Mouse (Mus musculus) heart, embryonic 16.5 days (tissue): ENCODE data around the gene Slc7a5. TPM values are rescaled to one million over a fixed set of nuclear protein-coding genes. Genes with fewer than 3 reads are reported as not detected.

Experiments used
- ATAC-seq: fragments of 200-750 bp; cut with Nextera tagmentation; replicated peaks from 2 replicates; pipeline ENCODE4 v1.8.0; 2017; ENCODE audit warnings: moderate number of reproducible peaks; ENCODE audit not compliant: insufficient read depth, low FRiP score; ENCODE audit errors: extremely low read depth
- H3K27ac ChIP-seq: fragments of 300-500 bp; sonication (generic); 2 replicates; pipeline ENCODE4 v1.5.1; 2014; ENCODE audit warnings: mild to moderate bottlenecking, low read length, control low read depth, moderate library complexity
- H3K27me3 ChIP-seq: fragments of 300-500 bp; sonication (generic); 2 replicates; pipeline ENCODE4 v1.6.1; 2014; ENCODE audit warnings: low read length, mixed read lengths; ENCODE audit not compliant: control insufficient read depth, insufficient read depth
- H3K36me3 ChIP-seq: fragments of 300-500 bp; sonication (generic); 2 replicates; pipeline ENCODE4 v1.6.1; 2014; ENCODE audit not compliant: control insufficient read depth, insufficient read depth
- H3K4me1 ChIP-seq: fragments of 300-500 bp; sonication (generic); 2 replicates; pipeline ENCODE4 v1.6.1; 2014; ENCODE audit warnings: low read length, mixed read lengths; ENCODE audit not compliant: control insufficient read depth, insufficient read depth
- H3K4me2 ChIP-seq: fragments of 300-500 bp; sonication (generic); 2 replicates; pipeline ENCODE4 v1.6.1; 2014; ENCODE audit warnings: low read depth, mild to moderate bottlenecking, control low read depth, low read length
- H3K4me3 ChIP-seq: fragments of 300-500 bp; sonication (generic); 2 replicates; pipeline ENCODE4 v1.5.1; 2014; ENCODE audit warnings: mild to moderate bottlenecking, control low read depth, low read length
- H3K9ac ChIP-seq: fragments of 300-500 bp; sonication (generic); 2 replicates; pipeline ENCODE4 v1.6.1; 2014; ENCODE audit warnings: low read length, control low read depth
- H3K9me3 ChIP-seq: fragments of 300-500 bp; sonication (generic); replicated peaks from 2 replicates; pipeline ENCODE4 v1.6.1; 2016; ENCODE audit warnings: low read length; ENCODE audit not compliant: control insufficient read depth
- WGBS: fragments of 180-500 bp; shearing (Covaris S2); extraction: QIAGEN DNeasy Blood & Tissue Kit; methylation state at CpG from one replicate; pipeline ENCODE4 v1.1.7; 2014; 5-methylcytosine and 5-hydroxymethylcytosine counted together
- polyA plus RNA-seq: library from polyadenylated mRNA; unstranded; fragments of >200 nt; fragmentation: Nextera tagmentation; extraction: Ambion mirVana; gene quantifications from 2 replicates; pipeline ENCODE4 v1.2.1, GENCODE M21; 2015

The Slc7a5 gene
- polyA plus RNA-seq, 1 experiment from 2014 or later = 14.4 TPM

DNA sequence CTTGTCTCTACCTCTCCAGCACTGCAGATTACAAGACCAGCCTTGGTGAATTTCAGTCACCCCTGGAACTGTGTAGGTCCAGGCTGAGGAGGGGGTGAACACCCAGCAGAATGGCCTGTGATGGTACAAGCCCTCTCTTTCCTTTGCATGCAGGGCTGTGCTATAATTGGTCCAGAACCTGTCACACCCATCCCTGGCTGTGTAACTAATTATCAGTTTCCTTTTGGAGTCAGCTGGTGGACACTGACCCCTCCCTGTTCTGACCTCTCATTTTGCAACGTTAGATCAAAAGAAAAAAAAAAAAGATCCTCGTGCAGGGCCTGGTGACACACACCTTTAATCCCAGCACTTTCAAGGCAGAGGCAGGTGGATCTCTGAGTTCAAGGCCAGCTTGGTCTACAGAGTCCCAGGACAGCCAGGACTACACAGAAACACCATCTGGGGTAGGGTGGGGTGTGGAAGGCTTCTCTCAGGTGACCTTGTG is 35.6 kb upstream of the Slc7a5 start:
- ATAC-seq = no peak
- H3K4me1 ChIP-seq = peaks cover 8% of the 10 kb centered on the region
- 31% methylated on average over 2 of the region's 2 CpGs for WGBS

DNA sequence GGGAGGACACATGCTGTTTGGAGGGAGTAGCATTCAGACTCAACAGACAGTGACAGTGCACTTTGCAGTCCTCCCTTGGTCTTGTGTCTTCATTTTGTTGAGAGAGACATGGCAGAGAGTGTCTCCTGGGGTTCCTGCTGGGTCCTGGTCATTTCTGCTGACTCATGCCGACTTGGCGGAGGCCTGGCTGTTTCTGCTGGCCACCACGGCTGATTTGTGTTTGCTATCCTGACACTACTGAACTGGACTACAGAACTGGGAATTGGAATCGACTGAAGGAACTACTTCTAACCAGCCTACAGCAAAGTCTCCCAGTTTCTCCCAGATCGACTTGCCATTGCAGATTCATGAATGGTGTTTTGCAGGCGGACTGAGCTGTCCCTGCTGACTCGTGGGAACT is 31.2 kb upstream of the Slc7a5 start:
- Histone ChIP-seq H3K27me3 (no peaks in the 10 kb centered on the region), H3K4me1 (peaks cover 7% of the 10 kb centered on the region), H3K36me3 (no peaks in the 10 kb centered on the region), H3K4me2 (no peak overlapping the region), H3K9me3 (no peaks in the 10 kb centered on the region), H3K27ac (no peak overlapping the region), H3K9ac (no peak overlapping the region), H3K4me3 (no peak overlapping the region)
- 76% methylated on average over 7 of the region's 7 CpGs for WGBS
- no peak for ATAC-seq

More for the DNA sequence above, 35.6 kb upstream of the Slc7a5 start:
- no peak overlapping the region for H3K27ac ChIP-seq
- no peak overlapping the region for H3K4me3 ChIP-seq
- no peaks in the 10 kb centered on the region for H3K9me3 ChIP-seq
- H3K9ac ChIP-seq = no peak overlapping the region
- H3K36me3 ChIP-seq = no peaks in the 10 kb centered on the region
- H3K4me2 ChIP-seq = no peak overlapping the region
- no peaks in the 10 kb centered on the region for H3K27me3 ChIP-seq

GRCm38 (mm10) chr8:121936391-121936790 is 28.9 kb upstream of the Slc7a5 start:
- ATAC-seq = no peak
- no peak overlapping the region for H3K4me2 ChIP-seq
- H3K36me3 ChIP-seq = no peaks in the 10 kb centered on the region
- WGBS = 71% methylated on average over 14 of the region's 14 CpGs
- no peak overlapping the region for H3K4me3 ChIP-seq
- peaks cover 7% of the 10 kb centered on the region for H3K4me1 ChIP-seq
- H3K27me3 ChIP-seq = no peaks in the 10 kb centered on the region
- H3K9me3 ChIP-seq = no peaks in the 10 kb centered on the region
- H3K27ac ChIP-seq = no peak overlapping the region
- H3K9ac ChIP-seq = no peak overlapping the region

DNA sequence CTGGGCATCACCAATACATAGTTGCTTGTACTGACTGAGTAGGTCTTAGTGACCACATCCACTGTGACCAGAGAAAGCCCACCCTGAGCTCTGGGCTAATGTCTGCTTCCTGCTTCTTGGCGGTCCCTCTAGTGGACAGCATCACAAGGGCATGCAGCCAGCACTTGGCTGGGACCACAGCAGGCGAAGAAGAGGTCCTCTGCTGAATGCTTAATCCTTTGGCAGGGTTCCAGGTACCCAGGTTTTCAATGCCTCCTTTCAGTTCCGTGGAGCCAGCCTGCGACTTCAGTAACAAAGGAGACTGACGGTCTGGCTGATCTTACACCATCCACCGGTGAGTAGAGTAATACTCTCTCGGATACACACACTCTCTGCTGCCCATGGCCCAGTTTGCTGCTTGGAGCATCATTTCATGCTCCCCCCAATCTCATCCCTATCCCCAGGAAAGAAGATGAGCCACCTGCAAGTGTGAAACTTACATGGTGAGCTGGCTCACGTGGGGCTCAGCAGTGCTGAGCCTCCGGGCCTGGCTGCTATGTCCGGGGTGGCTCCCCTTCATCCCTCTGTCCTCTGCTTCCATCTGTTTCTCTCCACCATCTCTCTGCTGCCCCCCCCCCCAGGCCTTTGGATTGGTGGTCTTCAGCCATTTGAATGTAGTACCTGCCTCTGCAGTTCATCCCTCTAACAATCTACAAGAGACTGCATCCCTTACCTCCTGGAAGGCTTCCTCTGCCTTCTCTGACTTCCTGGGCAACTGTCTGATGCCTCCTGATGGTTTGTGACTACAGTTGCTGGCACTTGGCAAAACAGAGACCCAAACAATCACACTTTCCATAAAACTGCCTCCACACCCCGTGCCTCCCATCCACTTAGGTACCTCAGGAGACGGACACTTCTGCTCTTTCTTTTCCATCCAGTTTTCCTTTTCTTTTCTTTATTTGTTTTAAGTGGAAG is 28.1 kb upstream of the Slc7a5 start:
- ATAC-seq = no peak
- no peak overlapping the region for H3K4me2 ChIP-seq
- no peaks in the 10 kb centered on the region for H3K9me3 ChIP-seq
- H3K4me3 ChIP-seq = no peak overlapping the region
- H3K27ac ChIP-seq = no peak overlapping the region
- H3K27me3 ChIP-seq = no peaks in the 10 kb centered on the region
- H3K36me3 ChIP-seq = no peaks in the 10 kb centered on the region
- peaks cover 7% of the 10 kb centered on the region for H3K4me1 ChIP-seq
- no peak overlapping the region for H3K9ac ChIP-seq
- WGBS = 48% methylated on average over 12 of the region's 12 CpGs

DNA sequence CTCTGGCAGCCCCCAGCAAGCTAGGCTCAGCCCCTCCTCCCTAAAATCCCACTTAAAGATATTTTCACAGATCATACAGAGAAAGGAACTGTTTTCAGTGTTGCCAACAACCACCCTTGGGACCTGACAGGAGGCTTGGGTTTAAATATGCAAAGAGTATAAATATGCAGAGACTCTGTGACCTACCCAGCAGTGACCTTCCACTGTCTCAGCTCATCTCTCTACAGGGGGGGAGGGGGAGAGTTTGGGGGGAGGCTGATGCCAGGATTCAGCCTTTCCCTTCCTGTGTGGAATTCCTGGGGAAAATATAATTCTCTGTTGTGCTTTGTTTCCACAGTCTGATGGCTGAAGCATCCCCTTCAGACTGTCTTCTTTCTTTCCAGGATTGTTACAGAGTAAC is 27.4 kb upstream of the Slc7a5 start:
- no peak for ATAC-seq
- Histone ChIP-seq H3K4me2 (no peak overlapping the region), H3K27ac (no peak overlapping the region), H3K4me3 (no peak overlapping the region), H3K9ac (no peak overlapping the region), H3K4me1 (peaks cover 7% of the 10 kb centered on the region), H3K27me3 (no peaks in the 10 kb centered on the region), H3K36me3 (no peaks in the 10 kb centered on the region), H3K9me3 (no peaks in the 10 kb centered on the region)

DNA sequence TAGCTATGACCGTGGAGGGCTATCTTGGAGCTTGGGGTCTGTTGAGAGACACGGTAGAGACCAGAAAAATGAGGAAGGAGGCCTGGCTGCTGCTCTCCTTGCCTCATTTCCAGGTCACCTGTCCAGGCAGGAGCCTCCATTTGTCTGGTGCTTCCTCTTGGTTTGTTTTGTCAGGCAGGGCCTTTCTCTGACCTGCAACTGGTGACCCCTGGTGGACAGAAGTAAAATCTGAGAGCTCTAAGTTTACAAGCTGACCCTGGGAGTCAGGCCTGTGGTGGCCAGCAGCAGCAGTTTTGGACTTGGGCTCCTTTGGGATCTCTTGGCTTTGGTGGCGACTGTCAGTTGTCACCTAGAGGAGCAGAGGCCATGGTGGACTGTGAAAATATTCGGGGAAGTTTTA is 27.0 kb upstream of the Slc7a5 start:
- ATAC-seq = no peak
- Histone ChIP-seq H3K9ac (no peak overlapping the region), H3K27ac (no peak overlapping the region), H3K27me3 (no peaks in the 10 kb centered on the region), H3K4me3 (no peak overlapping the region), H3K9me3 (no peaks in the 10 kb centered on the region), H3K4me2 (no peak overlapping the region), H3K4me1 (peaks cover 7% of the 10 kb centered on the region), H3K36me3 (no peaks in the 10 kb centered on the region)
- WGBS = 36% methylated on average over 4 of the region's 4 CpGs

DNA sequence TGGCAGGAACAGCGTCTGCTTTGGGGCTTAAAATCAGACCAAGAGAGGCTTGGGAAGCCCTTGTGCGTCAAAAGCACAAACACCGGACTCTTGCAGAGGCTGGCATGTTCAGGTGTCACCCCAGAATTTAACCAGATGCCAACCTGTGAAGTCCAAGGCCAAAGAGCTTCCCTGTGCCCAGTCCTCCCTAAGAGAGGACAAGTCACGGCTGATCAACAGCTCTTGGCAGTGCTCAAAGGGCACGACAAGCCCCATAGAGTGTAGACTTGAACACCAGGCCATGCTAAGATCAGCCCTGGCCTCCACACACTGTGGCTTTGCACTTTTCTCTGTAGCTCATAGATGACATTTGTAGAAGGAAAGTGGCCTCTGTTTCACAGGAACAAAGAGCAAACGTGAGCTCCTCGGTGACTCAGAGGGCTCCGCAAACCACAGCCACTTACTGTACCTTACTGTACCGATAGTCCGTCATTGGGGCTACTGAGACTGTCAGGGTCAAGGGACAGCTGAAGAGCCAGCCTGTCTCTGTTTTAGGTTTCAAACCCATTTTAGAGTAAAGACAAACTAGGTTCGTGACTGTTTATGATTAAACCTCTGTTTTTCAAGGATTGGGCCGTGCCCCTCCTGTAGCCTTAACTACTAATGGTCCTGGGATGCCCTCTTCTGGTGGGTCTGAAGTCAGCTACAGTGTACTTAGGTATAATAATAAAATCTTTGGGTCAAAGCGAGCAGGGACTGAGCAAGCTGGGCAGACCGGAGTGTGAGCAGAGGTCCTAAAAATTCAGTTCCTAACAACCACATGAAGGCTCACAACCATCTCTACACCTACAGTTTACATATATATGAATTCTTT is 25.4 kb upstream of the Slc7a5 start:
- Histone ChIP-seq H3K36me3 (no peaks in the 10 kb centered on the region), H3K9me3 (no peaks in the 10 kb centered on the region), H3K4me2 (no peak overlapping the region), H3K27ac (no peak overlapping the region), H3K4me1 (peaks cover 7% of the 10 kb centered on the region), H3K27me3 (no peaks in the 10 kb centered on the region), H3K9ac (no peak overlapping the region), H3K4me3 (no peak overlapping the region)
- WGBS = 82% methylated on average over 14 of the region's 14 CpGs
- no peak for ATAC-seq

DNA sequence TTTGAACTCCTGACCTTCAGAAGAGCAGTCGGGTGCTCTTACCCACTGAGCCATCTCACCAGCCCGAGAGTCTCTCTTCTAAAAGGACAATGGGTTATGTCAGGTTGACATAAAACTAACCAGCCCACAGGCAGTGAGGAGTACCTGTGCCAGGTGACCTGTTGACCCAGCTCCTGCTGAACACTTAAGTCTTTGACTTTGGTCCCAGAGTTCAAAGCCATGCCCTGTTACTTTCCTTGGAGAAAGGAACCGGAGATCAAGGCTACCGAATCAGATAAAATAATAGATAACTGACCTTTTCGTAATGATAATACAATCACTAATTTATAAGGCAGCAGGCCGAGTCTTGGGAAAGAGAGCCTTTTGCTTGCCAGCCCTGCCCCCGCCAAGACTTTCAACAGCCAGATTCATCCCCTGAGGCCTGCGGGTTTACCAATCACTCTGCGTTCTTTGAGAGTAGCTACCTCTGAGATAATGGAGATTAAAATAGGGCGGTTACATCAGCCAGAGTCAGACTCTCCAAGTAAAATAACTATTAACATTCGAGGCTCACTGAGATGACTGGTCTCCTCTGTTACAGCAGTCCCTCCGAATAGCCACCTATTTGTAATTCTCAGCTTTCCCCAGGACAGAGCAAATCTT is 24.7 kb upstream of the Slc7a5 start:
- H3K27me3 ChIP-seq = no peaks in the 10 kb centered on the region
- no peak overlapping the region for H3K9ac ChIP-seq
- 60% methylated on average over 12 of the region's 12 CpGs for WGBS
- H3K4me1 ChIP-seq = peaks cover 7% of the 10 kb centered on the region
- no peak overlapping the region for H3K27ac ChIP-seq
- no peak overlapping the region for H3K4me3 ChIP-seq
- no peak for ATAC-seq
- no peaks in the 10 kb centered on the region for H3K36me3 ChIP-seq
- H3K9me3 ChIP-seq = no peaks in the 10 kb centered on the region
- H3K4me2 ChIP-seq = no peak overlapping the region
